Mouse (Mus musculus): ENCODE measurements around the gene Col4a3bp.
A peak's percentile ranks its signal among the peaks of the same experiment; 100 is the strongest.

- TF ChIP-seq CTCF (IDR thresholded peaks at IDR 0.05; ENCODE audit: borderline replicate concordance, insufficient read depth, low read depth, low read length) = 0 out of 2 replicates have a peak, but pooled peaks have one; percentile 8
- TF ChIP-seq POLR2A (IDR thresholded peaks at IDR 0.05; ENCODE audit: borderline replicate concordance, insufficient read depth, low read length) = no peak
Observed at GRCm38 (mm10) chr13:96544506-96544905, 2.1 kb downstream of the Col4a3bp start.

All from cerebellum, adult 2 months (tissue).